Mouse (Mus musculus) monocyte, adult 59 days (primary cell): ENCODE measurements around the gene Tmem210. TPM values are rescaled to one million over a fixed set of nuclear protein-coding genes. Genes with fewer than 3 reads are reported as not detected.

Source experiments
- total RNA-seq, 2 experiments: library from RNA; stranded (reverse); gene quantifications; one replicate each; pipeline ENCODE4 v1.2.4; 2023

Gene Tmem210
- not detected for total RNA-seq

GRCm38 (mm10) chr2:25287927-25288649, at the start of gene Tmem210:
TSS of gene Tmem210 (plus strand) at chr2:25288145.

GRCm38 (mm10) chr2:25242101-25242506, 45.8 kb upstream of the Tmem210 start, which contains the start of the genes Rnf208 and Cysrt1:
TSS of gene Rnf208 (plus strand) at chr2:25242255.
TSS of gene Cysrt1 (minus strand) at chr2:25242452.

GRCm38 (mm10) chr2:25246183-25247072, 41.5 kb upstream of the Tmem210 start, which contains the start of gene AL732309.1:
TSS of gene AL732309.1 (minus strand) at chr2:25246863.

GRCm38 (mm10) chr2:25255284-25255779, 32.6 kb upstream of the Tmem210 start, which contains the start of gene Tmem203:
TSS of gene Tmem203 (plus strand) at chr2:25255439.

GRCm38 (mm10) chr2:25262291-25262767, 25.6 kb upstream of the Tmem210 start, which contains the start of gene Tprn:
TSS of gene Tprn (plus strand) at chr2:25262618.

GRCm38 (mm10) chr2:25271827-25272511, 16.0 kb upstream of the Tmem210 start, which contains the start of the genes Ssna1 and Anapc2:
TSS of gene Ssna1 (minus strand) at chr2:25272438.
TSS of gene Anapc2 (plus strand) at chr2:25272478.

GRCm38 (mm10) chr2:25289651-25290050, 1.7 kb downstream of the Tmem210 start, which contains the start of gene Lrrc26:
TSS of gene Lrrc26 (plus strand) at chr2:25289915.

GRCm38 (mm10) chr2:25318971-25319773, 31.2 kb downstream of the Tmem210 start, which contains the start of gene Grin1:
TSS of gene Grin1 (minus strand) at chr2:25319187.

GRCm38 (mm10) chr2:25332286-25333160, 44.6 kb downstream of the Tmem210 start, which contains the start of gene Man1b1:
TSS of gene Man1b1 (plus strand) at chr2:25332338.

Other genes starting within 250 kb of the Tmem210 start
- 10 to 100 TPM; 23.6 to 33.9 TPM for gene Nsmf, start 233.8 kb upstream of the Tmem210 start, total RNA-seq
- gene Entpd8, start 207.8 kb upstream of the Tmem210 start, total RNA-seq = not detected
- not detected for gene Noxa1, start 193.0 kb upstream of the Tmem210 start, total RNA-seq
- 1 to 10 TPM; 5.6 to 5.8 TPM for gene Nrarp, start 107.4 kb upstream of the Tmem210 start, total RNA-seq
- 10 to 100 TPM; 34.6 to 36.4 TPM for gene Tor4a, start 91.3 kb upstream of the Tmem210 start, total RNA-seq
- gene Nelfb, start 76.7 kb upstream of the Tmem210 start, total RNA-seq = 10 to 100 TPM; 48.9 to 59.0 TPM
- not detected for gene Stpg3, start 73.5 kb upstream of the Tmem210 start, total RNA-seq
- not detected for gene Fam166a, start 69.4 kb upstream of the Tmem210 start, total RNA-seq
- 10 to 100 TPM; 47.5 to 50.6 TPM for gene Tubb4b, start 63.4 kb upstream of the Tmem210 start, total RNA-seq
- not detected for gene Slc34a3, start 53.8 kb upstream of the Tmem210 start, total RNA-seq
- gene Rnf224, start 51.4 kb upstream of the Tmem210 start, total RNA-seq = not detected
- gene Rnf208, start 45.9 kb upstream of the Tmem210 start, total RNA-seq = under 1 TPM in 1 of 2 experiments, not detected in 1; 0.88 TPM
- not detected for gene Cysrt1, start 45.7 kb upstream of the Tmem210 start, total RNA-seq
- gene AL732309.1, start 41.3 kb upstream of the Tmem210 start, total RNA-seq = 1 to 10 TPM; 2.3 to 2.6 TPM
- 10 to 100 TPM; 14.0 to 21.2 TPM for gene Tmem203, start 32.7 kb upstream of the Tmem210 start, total RNA-seq
- gene Tprn, start 25.5 kb upstream of the Tmem210 start, total RNA-seq = 10 to 100 TPM; 21.1 to 24.9 TPM
- gene Ssna1, start 15.7 kb upstream of the Tmem210 start, total RNA-seq = 10 to 100 TPM; 49.1 TPM
- 10 to 100 TPM; 83.4 to 88.1 TPM for gene Anapc2, start 15.7 kb upstream of the Tmem210 start, total RNA-seq
- not detected for gene Lrrc26, start 1.8 kb downstream of the Tmem210 start, total RNA-seq
- not detected for gene Grin1, start 31.0 kb downstream of the Tmem210 start, total RNA-seq
- gene Man1b1, start 44.2 kb downstream of the Tmem210 start, total RNA-seq = 10 to 100 TPM; 33.9 to 41.6 TPM
- gene Dpp7, start 68.2 kb downstream of the Tmem210 start, total RNA-seq = 10 to 100 TPM; 25.9 to 31.9 TPM
- 10 to 100 TPM; 24.7 to 30.9 TPM for gene Uap1l1, start 77.5 kb downstream of the Tmem210 start, total RNA-seq
- not detected for gene Sapcd2, start 84.2 kb downstream of the Tmem210 start, total RNA-seq
- gene Entpd2, start 107.7 kb downstream of the Tmem210 start, total RNA-seq = not detected
- not detected for gene Npdc1, start 111.2 kb downstream of the Tmem210 start, total RNA-seq
- 10 to 100 TPM; 15.6 to 17.3 TPM for gene Fut7, start 135.1 kb downstream of the Tmem210 start, total RNA-seq
- 10 to 100 TPM; 35.3 to 36.1 TPM for gene Abca2, start 140.6 kb downstream of the Tmem210 start, total RNA-seq
- gene Clic3, start 168.7 kb downstream of the Tmem210 start, total RNA-seq = not detected
- 10 to 100 TPM; 24.0 to 34.2 TPM for gene Paxx, start 172.9 kb downstream of the Tmem210 start, total RNA-seq
- gene Ptgds, start 181.9 kb downstream of the Tmem210 start, total RNA-seq = not detected
- not detected for gene Lcn12, start 205.8 kb downstream of the Tmem210 start, total RNA-seq
- gene Fbxw5, start 212.6 kb downstream of the Tmem210 start, total RNA-seq = 10 to 100 TPM; 53.7 to 55.4 TPM
- 1 to 10 TPM in 1 of 2 experiments, not detected in 1; 1.0 TPM for gene C8g, start 213.6 kb downstream of the Tmem210 start, total RNA-seq